Mouse (Mus musculus) adrenal gland, postnatal 10 days (tissue): Measurements from ENCODE around the gene Rag1. TPM values are rescaled to one million over a fixed set of nuclear protein-coding genes. Genes with fewer than 3 reads are reported as not detected.

Experiments used
- DNase-seq: peaks from one replicate; pipeline ENCODE4 v3.0.0; 2021; ENCODE audit warnings: mixed read lengths
- long read RNA-seq, 2 experiments: library from polyadenylated mRNA; stranded (forward); transcript quantifications; one replicate each; pipeline ENCODE4 v2.0.0; 2021
- total RNA-seq, 2 experiments: library from RNA; stranded (reverse); gene quantifications; 2 replicates each; pipeline ENCODE4 v1.2.3; 2021

Rag1 gene
- under 1 TPM; 0.42 to 0.60 TPM for total RNA-seq
- long read RNA-seq, experiment 1: 0 reads
- long read RNA-seq, experiment 2: 0 reads

GRCm38 (mm10) chr2:101649114-101649671 lies at the start of gene Rag1, which contains the start of gene B230118H07Rik:
Gene Rag1 (minus strand): TSS chr2:101649501.
Gene B230118H07Rik (minus strand): TSS chr2:101649532.
- DNase-seq: no peak

- no peak for DNase-seq
These were observed 46.3 kb upstream of the Rag1 start for GRCm38 (mm10) chr2:101695584-101695983.

- peak; percentile 28 for DNase-seq
These were observed 44.4 kb upstream of the Rag1 start for GRCm38 (mm10) chr2:101693577-101694215.

GRCm38 (mm10) chr2:101693043-101693442 lies 43.7 kb upstream of the Rag1 start:
- DNase-seq: no peak

GRCm38 (mm10) chr2:101690252-101690827 lies 41.0 kb upstream of the Rag1 start:
- DNase-seq: peak; percentile 13

- no peak for DNase-seq
These were observed 38.7 kb upstream of the Rag1 start for GRCm38 (mm10) chr2:101688011-101688410.

GRCm38 (mm10) chr2:101684421-101684820 lies 35.1 kb upstream of the Rag1 start:
- peak; percentile 49 for DNase-seq

GRCm38 (mm10) chr2:101679164-101679784 lies 30.0 kb upstream of the Rag1 start:
- peak; percentile 6 for DNase-seq

GRCm38 (mm10) chr2:101678236-101679021 lies 29.1 kb upstream of the Rag1 start, which contains the start of gene Traf6:
Gene Traf6 (plus strand): TSS chr2:101678429.
- DNase-seq: peak; percentile 95

GRCm38 (mm10) chr2:101673547-101673946 lies 24.2 kb upstream of the Rag1 start:
- no peak for DNase-seq

- DNase-seq: no peak
These were observed 19.4 kb upstream of the Rag1 start for GRCm38 (mm10) chr2:101668751-101669150.

GRCm38 (mm10) chr2:101665703-101666092 lies 16.4 kb upstream of the Rag1 start:
- DNase-seq: no peak

GRCm38 (mm10) chr2:101665058-101665702 lies 15.9 kb upstream of the Rag1 start:
- DNase-seq: peak; percentile 83

- no peak for DNase-seq
These were observed 11.2 kb upstream of the Rag1 start for GRCm38 (mm10) chr2:101660536-101660935.

GRCm38 (mm10) chr2:101652921-101653597 lies 3.8 kb upstream of the Rag1 start:
- peak; percentile 86 for DNase-seq

- peak; percentile 5 for DNase-seq
These were observed 3.1 kb upstream of the Rag1 start for GRCm38 (mm10) chr2:101652204-101652920.

- DNase-seq: no peak
These were observed 1.1 kb upstream of the Rag1 start for GRCm38 (mm10) chr2:101650446-101650845.

GRCm38 (mm10) chr2:101648361-101648760 lies 940 bp downstream of the Rag1 start:
- no peak for DNase-seq

- no peak for DNase-seq
These were observed 3.5 kb downstream of the Rag1 start for GRCm38 (mm10) chr2:101645841-101646240.

GRCm38 (mm10) chr2:101639840-101640350 lies 9.4 kb downstream of the Rag1 start:
- DNase-seq: no peak
